Mouse (Mus musculus) gastrocnemius, postnatal 36 days (tissue): ENCODE results near the gene Pcp4. TPM values are rescaled to one million over a fixed set of nuclear protein-coding genes. Genes with fewer than 3 reads are reported as not detected.
"Not testable (repeated sequence)": the region's sequence is repeated elsewhere in the genome, so short reads cannot be mapped to it uniquely, and the experiment has no call there.

Experiments
- DNase-seq, 2 experiments: peaks; one replicate each; pipeline ENCODE4 v3.0.0; 2022
- intact Hi-C: fragments of 180-260 bp; cut with DNase I; formaldehyde crosslinking; loops from one replicate; pipeline ENCODE4 v1.15.1; 2025
- long read RNA-seq, 2 experiments: library from polyadenylated mRNA; stranded (forward); transcript quantifications; one replicate each; pipeline ENCODE4 v2.0.0; 2021
- total RNA-seq, 2 experiments: library from RNA; stranded (reverse); gene quantifications; 2 replicates each; pipeline ENCODE4 v1.2.3; 2021

The Pcp4 gene
- total RNA-seq, result under 1 TPM in 1 of 2 experiments, not detected in 1; 0.46 TPM
- long read RNA-seq, experiment 1, partial matches to known transcripts, result 0 of 1 reads
- long read RNA-seq, experiment 1, other reads (novel, unspliced or antisense), result 0 of 1 reads
- long read RNA-seq, experiment 2, result 0 reads

GRCm38 (mm10) chr16:96467445-96467844 lies at the start of gene Pcp4:
Gene Pcp4, plus strand, starts transcription at chr16:96467606.
- DNase-seq, result peak; percentile 21 to 49
- intact Hi-C loops, result loop anchor here (2.0 kb wide), 1 partner anchor 205 kb away; no protein-coding TSS in a partner anchor

GRCm38 (mm10) chr16:96425044-96425443 lies 42.4 kb upstream of the Pcp4 start:
- intact Hi-C loops, result no loop called here
- no peak for DNase-seq

- no peak for DNase-seq
- intact Hi-C loops, result no loop called here
These were observed 40.7 kb upstream of the Pcp4 start for GRCm38 (mm10) chr16:96426671-96427070.

GRCm38 (mm10) chr16:96429046-96429445 lies 38.4 kb upstream of the Pcp4 start:
- intact Hi-C loops, result no loop called here
- no peak for DNase-seq

GRCm38 (mm10) chr16:96433266-96433665 lies 34.1 kb upstream of the Pcp4 start:
- DNase-seq, result no peak
- intact Hi-C loops, result no loop called here

DNA sequence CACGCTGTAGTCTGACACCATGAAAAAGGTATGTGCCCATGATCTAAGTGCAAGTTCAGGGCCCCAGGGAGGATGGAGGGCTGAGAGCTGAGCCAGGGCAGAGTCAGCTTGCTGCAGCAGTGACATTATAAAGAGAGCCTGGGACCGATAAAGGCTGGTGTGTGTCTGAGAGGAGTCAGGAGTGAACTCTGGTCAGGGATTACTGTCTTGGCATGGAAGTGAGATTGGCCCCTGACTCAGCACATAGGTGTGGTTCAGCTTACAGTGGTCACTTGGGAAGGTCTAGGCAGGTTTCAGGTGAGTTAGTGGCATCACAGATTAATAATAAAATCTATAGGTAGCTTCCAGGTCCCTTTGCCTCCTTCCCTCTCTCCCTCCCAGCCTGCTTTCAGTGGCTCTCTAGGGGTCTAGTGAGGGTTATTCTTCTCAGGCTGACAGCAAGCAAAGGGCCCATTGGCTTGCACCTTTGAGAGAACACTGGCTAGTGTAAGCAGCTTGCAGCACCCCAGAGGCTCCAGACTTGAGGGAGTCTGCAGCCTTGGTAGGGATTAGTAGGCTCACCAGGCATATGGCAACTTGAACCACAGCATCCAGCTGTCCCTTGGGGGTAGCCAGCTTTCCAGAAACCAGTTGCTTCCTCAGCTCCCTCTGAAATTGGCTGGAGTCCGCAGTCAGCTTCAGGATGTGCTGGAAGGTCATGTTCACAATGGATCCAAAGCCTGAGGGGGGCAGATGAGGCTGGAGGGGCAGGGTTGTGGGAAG lies 33.2 kb upstream of the Pcp4 start:
- intact Hi-C loops, result no loop called here
- no peak for DNase-seq

DNA sequence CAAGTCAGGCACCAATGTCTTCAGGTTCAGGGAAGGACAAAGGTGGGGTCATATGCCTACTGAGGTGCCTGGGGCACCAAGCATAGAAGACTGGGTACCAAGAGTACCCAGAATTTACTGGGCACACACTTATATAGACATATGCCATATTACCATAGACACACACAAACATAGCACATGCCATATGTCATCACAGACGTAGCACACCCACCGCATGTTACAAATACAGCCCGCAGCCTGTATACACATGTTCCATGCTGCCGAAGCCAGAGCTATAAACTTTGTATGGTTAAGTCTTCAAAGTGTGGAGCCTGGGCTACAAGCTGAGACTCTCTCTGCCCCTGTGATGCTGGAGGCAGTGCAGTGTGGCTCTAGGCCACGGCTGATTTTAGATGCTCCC lies 28.5 kb upstream of the Pcp4 start:
- intact Hi-C loops, result no loop called here
- no peak for DNase-seq

DNA sequence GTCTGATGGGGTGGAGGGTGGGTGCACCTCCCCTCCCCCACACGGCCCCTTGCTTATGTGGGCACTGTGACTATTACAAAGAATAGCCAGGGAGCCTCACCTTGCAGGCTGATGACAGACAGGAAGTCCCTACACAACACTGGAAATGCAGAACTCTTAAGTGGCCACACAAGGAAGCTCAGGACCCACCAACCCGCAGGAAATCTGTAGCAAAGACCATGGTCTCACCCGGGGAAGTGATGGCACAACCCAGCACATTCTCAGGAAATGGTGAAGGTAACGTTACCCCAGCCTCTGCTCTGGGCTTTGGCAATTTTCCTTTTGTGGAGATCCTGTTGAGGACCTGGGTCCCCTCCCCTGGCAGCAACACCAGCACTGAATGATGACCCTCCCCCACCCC lies 27.7 kb upstream of the Pcp4 start:
- intact Hi-C loops, result no loop called here
- no peak for DNase-seq

DNA sequence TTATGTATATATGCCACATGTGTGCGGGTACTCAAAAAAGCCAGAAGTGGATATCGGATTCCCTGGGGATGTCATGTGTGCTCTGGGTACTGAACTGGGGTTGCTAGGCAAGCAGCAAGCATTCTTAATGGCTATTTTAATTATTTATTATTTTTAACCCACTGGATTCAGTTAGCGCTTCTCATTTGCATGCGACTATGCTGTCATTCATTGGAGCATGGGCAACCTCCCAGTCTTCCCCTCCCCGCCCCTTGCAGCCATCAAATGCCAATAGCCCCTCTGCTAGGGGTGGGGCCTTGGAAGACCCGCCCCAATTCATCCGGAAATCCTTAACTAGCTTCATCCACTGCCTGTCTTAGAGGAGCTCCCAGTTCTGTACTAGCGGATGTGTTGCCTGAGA lies 26.5 kb upstream of the Pcp4 start:
- intact Hi-C loops, result no loop called here
- DNase-seq, result no peak

- DNase-seq, result no peak
- intact Hi-C loops, result no loop called here
These were observed 25.6 kb upstream of the Pcp4 start for GRCm38 (mm10) chr16:96441826-96442225.

DNA sequence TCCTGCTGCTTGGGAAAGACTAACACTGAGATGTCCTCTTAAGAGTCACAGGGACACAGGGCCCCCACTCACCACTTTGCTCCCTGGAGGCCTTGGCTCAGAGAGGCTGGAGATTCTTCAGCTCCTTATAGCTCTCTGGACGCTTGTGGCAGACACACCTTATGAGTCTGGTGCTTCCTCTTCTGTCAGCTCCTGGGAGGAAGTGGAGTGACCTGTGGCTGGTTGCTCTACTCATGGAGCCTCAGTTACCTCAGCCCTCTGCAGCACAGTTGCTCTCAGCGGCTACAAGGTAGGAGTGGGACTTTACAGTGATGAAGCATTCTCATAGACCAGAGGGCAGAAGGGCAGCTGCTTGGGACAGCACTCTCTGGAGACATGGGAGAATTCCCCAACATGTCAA lies 23.9 kb upstream of the Pcp4 start, which contains the start of gene Itgb2l:
TSS of gene Itgb2l (minus strand) at position 152 of the 400 bp plus-strand sequence.
- intact Hi-C loops, result no loop called here
- DNase-seq, result no peak

GRCm38 (mm10) chr16:96450871-96451270 lies 16.5 kb upstream of the Pcp4 start:
- intact Hi-C loops, DNase-seq: not testable (repeated sequence)

GRCm38 (mm10) chr16:96454086-96454485 lies 13.3 kb upstream of the Pcp4 start:
- no peak for DNase-seq
- intact Hi-C loops, result no loop called here

DNA sequence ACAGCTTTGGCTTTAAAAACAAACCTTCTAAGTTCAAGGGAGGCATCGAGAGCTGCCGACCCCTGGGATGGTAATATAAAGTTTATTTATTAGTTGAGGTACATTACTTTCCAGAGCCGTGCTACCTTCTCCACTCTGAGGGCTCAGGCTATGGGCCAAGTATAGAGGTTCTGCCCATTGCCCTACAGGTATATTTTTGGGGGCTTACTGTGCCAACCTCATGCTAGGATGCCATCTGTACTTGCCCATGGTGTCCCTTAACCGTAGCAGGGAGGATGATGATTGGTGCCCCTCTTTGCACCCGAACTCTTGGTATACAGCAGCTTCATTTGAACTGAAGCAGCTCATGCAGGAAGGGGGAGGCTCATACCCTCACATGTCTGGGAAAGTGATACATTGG lies 9.8 kb upstream of the Pcp4 start:
- DNase-seq, result no peak
- intact Hi-C loops, result no loop called here

GRCm38 (mm10) chr16:96459356-96459755 lies 8.1 kb upstream of the Pcp4 start:
- DNase-seq, result no peak
- intact Hi-C loops, result no loop called here

DNA sequence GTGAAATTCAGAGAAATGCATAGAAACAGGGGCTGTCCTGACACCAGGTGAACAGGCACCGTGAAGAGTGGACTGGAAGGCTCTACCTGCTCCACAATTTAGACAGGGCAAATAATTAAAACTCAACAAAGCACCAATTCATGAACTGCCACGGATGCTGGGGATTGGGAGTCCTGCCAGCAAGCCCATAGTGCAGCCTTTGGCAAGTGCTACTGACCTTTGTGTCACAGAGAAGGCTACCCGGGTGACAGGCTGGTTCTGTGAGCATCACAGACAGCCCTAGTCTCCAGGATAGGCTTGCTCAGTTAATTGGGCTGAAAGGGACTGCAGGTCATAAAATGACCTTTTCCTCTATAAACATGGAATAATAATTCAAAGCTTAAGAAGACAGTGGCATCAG lies 6.6 kb upstream of the Pcp4 start:
- no peak for DNase-seq
- intact Hi-C loops, result no loop called here

GRCm38 (mm10) chr16:96468011-96468410 lies 605 bp downstream of the Pcp4 start:
- DNase-seq, result no peak
- intact Hi-C loops, result loop anchor here (2.0 kb wide), 1 partner anchor 143 kb away; no protein-coding TSS in a partner anchor

DNA sequence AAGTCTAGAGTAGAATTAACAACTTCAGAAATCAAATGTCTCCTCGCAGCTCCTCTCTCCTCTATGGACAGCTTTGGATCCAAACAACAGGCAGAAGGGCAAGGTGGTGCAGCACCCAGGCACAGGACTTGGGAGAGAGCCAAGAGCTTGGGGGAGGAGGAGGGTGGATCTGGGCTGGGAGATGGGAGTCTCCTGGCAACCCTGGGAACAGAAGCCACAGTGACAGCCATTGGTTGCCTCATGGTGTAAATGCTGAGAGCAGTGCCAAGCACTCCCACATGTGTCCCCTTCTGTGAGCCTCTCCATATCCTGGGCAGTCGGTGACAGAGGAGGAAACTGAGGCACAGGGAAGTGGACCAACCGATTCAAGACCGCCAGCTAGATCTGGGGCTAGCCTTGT lies 1.3 kb downstream of the Pcp4 start:
- DNase-seq, result no peak
- intact Hi-C loops, result loop anchor here (2.0 kb wide), 1 partner anchor 142 kb away; no protein-coding TSS in a partner anchor

GRCm38 (mm10) chr16:96469640-96470039 lies 2.2 kb downstream of the Pcp4 start:
- no peak for DNase-seq
- intact Hi-C loops, result loop anchor here (2.0 kb wide), 1 partner anchor 141 kb away; no protein-coding TSS in a partner anchor

DNA sequence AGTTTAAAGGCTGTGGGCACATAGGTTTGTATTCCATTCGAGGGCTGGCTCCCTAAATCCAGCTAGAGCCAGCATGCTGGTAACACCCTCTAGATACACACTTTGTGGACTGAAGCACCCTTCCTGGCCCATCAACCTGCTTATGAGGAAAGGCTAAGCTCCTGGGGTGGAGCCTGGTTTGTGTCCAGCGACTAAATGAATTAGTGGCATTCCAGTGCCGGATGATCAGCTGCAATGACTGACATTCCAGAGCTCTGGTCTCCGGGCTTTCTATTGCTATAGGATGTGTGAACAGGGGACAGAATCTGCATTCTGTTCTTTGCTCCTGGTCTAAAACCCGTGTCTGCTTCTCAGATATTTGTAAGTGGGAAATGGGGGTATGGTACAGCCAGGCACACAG lies 5.0 kb downstream of the Pcp4 start:
- intact Hi-C loops, result no loop called here
- DNase-seq, result no peak

DNA sequence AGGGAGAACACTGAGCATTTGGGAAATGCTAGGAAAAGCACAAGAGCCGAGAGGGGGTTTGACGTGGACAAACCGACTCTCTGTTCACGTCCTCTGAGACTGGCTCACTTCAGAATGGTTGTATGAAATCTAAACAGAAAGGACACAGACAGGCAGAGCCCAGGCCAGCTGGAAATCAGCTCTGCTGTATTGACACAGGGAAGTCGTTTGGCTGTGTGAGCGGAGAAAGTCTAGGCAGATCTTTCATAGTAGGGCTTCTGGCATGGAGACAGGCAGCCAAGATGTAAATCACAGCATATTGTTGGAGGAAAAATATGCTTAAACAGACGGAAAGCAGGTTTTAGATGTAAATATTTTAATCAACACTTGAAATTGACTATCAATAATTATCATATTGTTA lies 5.4 kb downstream of the Pcp4 start:
- no peak for DNase-seq
- intact Hi-C loops, result no loop called here

GRCm38 (mm10) chr16:96474185-96474584 lies 6.8 kb downstream of the Pcp4 start:
- no peak for DNase-seq
- intact Hi-C loops, result no loop called here
